Mouse (Mus musculus): ENCODE results near the gene Hes3.
A peak's percentile ranks its signal among the peaks of the same experiment; 100 is the strongest.

Hes3 gene

DNA sequence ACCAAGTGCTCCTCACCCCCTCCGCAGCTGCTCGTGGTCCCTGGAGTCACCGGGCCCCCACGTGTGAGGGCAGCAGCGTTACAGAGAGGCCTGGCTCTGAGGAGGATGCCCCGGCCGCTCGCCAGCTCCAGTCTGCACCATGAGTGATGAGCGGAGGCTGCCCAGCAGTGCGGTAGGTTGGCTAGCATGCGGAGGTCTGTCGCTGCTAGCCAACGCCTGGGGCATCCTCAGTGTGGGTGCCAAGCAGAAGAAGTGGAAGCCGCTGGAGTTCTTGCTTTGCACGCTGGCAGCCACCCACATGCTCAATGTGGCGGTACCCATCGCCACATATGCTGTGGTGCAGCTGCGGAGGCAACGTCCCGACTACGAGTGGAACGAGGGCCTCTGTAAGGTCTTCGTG, 12.5 kb downstream of the Hes3 start:
- DNase-seq (ENCODE audit: low read depth), result no peak

DNA sequence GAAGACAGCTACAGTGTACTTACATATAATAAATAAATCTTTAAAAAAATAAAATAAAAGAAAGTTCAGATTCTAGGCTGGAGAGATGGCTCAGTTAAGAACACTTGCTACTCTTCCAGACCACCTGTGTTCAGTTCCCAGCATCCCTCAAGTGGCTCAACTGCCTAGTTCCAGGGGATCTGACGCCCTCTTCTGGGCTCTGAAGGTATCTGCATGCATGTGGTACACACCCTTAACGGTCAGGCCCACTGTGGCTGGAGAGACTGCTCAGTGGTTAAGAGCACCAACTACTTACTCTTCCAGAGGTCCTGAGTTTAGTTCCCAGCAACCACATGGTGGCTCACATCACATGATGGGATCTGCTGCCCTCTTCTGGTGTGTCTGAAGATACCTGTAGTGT, 13.5 kb downstream of the Hes3 start:
- DNase-seq (ENCODE audit: low read depth), result no peak

DNA sequence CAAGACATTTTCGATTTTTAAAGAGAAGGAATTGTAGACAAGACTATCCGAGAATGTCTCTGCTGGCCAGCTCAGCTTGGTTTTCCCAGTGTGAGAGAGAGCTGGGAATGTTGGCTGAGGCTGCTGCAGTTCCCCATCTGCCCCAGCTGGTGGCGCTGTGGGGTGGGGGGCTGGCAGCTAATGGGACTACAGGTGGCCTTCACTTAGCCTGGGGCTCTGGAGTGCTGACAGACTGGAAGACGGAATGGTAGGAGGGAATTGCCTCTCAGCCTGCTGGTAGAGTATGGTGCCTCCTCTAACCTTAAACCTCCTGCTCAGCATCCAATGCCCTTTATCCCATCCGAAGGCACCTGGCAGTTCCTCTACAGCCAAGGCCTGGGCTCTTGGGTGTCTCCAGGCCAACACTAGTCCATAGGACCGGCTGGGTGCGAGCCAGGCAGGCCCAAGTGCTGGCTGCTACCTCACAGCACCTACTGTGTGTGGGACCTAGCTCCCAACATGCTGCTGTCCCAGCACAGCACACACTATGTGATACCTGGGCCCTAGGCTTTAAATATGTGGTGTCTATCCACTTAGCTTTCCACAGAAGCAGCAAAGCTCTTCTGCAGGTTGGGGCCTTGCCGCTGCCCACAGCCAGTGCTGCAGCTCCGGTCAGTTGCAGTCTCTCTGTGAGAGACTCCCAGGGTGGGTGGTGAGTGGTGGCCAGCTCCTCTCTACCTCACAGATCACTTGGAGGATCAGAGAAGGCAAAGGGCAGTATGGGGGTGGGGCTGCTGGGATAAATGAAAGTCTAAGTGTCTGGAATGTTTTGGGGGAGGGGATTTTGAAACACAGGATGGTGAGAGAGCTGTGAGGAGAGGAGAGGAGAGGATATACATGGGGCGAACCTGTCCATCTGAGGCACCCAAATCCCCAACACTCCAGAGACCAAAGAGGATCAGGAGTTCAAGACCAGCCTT, 14.8 kb downstream of the Hes3 start:
- DNase-seq (ENCODE audit: low read depth), result no peak

DNA sequence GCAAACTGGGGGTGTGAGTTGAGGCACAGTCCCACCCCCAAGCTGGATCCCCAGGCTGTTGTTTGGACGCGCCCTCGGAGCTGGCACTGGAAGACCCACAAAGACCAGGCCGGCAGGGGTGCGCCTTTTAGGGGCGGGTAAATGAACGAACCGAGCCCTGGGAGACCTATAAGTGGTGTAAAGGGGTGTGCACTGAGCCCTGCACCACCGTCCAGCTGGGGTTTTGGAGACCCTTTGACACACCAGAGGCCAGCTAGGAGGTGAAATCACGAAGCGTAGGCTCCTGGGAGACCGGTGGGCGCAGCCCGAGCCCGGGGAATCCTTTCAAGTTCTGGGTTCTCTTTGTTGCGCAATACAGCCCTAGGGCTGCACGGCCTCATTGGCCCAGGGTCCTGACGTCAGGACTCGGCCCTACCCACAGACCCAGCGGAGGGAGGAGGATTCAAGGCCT, 16.8 kb downstream of the Hes3 start:
- no peak for DNase-seq (ENCODE audit: low read depth)

DNA sequence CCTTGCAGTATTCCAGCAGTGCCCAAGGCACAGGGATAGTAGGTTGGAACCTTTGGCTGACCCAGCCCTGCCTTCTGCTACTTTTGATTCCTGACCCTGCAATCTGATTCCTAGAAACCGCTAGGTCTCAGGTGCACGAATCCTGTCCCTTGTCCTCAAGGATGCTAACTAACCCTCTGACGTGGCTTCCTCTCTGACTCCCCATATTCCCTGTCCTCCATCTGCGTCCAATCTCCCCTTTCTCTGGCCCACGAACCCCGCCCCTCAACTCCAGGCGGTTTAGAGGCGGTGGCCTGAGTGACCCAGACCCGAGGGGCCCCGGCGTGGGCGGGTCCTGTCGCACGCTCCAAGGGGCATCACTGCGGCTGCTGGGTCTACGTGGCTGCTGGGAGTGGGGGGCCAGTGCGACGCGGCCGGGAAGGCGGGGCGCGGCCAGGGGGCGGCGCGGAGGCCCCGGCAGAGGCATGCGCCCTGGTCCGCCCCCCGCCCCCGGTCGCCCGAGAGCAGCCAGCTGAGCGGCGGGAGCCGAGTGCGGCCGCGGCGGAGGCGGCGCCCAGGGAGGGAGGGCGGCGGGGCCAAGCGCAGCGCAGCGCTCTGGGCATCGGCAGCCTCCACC, 17.7 kb downstream of the Hes3 start, which contains the start of gene Gpr153:
Gpr153 (plus strand) TSS at position 612 of the 616 bp plus-strand sequence.
- no peak for DNase-seq (ENCODE audit: low read depth)

DNA sequence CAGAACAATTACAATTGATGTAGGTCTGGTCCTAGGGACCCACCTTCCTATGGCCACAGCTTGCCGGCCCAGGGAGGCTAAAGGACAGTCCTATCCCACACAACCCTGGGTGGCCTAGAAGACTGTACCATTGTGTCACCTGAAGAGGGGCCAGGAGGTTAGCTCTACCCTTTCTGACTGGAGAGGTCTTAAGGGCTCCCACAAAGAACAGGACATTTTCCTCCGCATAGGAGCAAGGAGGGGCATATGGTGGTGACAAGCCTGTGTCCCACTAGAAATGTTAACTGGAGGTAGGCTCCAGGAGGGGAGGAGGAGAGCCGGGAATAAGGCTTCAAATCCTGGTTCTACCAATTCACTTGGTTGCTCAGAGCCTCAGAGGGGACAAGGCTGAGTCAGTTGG, 18.3 kb downstream of the Hes3 start:
- DNase-seq (ENCODE audit: low read depth), result no peak

DNA sequence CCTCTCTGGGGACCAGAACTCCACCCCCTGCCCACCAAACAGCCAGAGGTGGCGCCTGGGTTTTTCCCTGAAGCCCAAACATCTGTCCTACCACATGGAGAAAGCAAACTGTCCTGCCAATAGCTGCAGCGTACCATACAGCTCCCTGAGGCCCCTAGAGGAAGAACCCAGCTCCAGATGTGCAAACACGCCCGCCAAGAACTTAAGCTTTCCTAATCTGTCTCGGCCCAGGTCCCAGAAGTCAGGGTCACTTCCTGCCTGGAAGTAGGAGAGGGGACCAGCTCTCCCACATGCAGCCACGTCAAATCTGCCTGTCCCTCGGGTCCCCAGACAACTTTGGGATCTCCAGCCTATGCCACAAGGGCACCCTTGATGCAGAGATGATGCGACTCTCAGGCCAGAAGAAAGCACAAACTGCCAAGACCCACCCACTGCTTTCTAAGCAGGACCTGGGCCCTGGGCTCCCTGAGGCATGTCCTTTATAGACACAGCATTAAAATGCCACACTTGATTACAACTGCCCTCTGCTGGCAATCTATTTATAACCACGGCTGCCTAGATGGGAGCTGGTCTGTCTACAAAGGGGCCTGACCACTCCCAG, 18.9 kb downstream of the Hes3 start:
- DNase-seq (ENCODE audit: low read depth), result no peak

DNA sequence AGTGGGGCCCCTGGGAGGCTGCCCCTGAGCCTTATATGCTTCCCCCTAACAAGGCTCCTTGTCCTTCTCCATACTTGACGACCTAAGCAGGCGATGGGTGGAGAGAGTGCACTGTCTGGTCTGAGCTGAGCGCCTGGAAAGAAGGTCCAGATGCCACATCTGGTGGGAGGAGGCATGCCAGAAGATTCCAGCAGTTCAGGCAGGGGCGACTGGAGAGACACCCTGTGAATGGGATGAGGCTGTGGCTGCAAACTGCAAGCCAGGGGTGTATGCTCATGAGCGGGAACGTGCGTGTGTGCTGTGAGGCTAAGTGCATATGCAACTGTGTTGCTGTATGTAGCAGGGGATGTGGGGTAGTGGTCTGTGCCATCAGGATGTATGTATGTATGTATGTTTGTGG, 19.5 kb downstream of the Hes3 start:
- no peak for DNase-seq (ENCODE audit: low read depth)

DNA sequence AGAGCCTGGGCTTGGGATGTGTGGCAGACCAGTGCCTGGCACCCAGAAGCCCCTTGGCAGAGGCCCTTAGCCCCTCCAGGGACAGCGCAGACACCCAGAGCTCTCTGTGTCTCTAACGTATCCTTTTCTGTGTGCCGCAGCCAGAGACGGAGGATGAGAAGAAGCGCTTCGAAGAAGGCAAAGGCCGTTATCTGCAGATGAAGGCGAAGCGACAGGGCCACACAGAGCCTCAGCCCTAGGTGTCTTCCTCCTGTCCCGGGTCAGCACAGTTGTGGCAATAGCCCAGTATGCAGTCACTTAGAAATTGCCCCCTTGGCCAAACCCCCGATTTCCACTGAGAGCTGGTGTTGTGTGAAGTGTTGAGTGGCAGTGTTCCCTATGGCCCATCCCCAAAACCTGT, 20.1 kb downstream of the Hes3 start:
- DNase-seq (ENCODE audit: low read depth), result no peak

DNA sequence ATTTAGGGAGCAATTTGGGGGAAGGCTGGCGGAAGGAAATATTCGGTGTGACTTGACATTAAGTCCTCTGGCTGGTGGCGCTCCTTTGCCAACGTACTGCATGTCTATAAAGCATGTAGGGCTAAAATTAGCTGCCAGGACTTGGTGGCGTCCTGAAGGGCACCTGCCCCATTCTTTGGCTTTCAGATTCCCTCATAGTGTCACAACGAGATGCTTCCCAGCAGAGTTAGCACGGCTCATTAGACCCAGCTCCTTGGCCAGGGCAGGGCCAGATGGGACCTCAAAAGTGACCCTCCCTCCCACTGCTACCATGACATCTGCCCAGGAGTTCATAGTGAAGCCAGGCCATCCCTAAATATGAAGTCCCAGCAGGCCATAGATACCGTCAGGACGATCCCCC, 20.9 kb downstream of the Hes3 start:
- no peak for DNase-seq (ENCODE audit: low read depth)

DNA sequence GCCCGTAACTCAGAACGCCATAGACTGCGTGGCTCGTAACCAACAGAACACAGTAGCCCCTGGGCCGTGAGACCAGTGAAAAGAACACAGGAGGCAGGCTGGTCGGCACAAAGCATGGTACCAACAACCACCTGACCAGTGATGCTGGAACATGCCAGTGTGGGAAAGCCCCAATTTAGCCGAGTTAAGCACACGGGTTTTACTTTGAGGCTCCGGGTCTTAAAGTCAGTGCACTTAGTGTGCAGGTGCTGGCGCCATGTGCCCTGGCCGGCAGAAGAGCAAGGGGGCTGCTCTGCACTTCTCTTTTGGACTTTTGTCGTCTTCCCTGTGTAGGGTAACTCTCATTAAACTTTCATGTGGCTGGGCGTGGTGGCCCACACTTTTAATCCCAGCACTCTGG, 21.5 kb downstream of the Hes3 start:
- DNase-seq (ENCODE audit: low read depth), result no peak

DNA sequence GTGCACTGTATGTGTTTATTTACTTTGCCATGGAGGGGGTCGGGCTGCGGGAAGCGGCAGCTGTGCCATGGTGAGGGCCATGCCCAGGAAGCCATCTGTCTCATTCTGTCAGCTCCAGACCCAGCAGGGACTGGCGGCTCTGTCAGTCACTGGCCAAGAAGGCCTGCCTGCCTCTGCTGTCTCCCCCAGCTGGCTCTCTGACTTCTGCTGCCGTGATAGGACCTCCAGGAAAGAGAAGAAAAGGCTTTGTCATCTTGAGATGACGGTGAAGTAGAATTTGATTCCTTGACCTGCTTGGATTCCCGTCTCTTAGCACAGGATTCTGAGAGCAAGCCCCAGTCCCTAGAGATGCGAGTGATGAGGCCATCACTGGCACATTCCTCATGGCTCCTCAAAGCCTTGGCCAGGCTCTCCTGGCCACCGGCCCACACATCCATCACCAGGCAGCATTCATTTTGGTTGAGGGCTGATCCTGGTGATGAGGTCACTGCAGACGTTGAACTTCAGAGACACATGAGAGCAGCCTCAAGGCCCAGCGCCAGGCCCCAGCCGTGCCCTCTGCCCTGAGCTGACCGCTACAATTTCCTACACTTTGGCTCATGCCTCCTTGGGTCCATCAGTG, 23.6 kb downstream of the Hes3 start:
- no peak for DNase-seq (ENCODE audit: low read depth)

DNA sequence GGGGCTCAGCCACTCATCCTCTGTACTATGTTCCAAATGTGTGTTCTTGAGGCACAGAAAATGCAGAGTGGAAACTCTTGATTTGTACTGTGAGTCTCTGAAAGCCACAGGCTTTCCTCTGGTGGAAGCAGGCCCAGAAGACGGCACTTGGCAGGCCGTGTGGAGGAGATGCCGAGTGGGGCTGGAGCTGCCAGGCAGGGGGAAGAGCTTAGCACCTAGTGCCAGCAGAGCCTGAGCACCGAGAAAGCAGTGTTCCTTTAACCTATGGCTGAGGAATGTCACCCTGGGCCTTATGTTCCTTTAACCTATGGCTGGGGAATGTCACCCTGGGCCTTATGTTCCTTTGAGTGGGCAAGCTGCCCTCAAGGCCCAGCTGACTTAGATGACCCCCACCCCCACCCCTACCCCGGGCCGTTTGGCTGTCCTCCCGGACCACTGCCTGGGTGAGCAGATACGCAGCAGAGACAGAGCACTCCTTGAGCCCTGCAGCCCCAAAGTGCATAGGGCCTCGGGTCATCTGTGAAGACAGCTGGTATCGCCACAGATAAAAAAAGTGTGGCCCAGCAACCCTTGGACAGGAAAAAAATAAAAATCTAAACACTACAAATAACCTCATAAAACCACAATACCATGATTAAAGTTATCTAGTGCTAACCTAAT, 25.1 kb downstream of the Hes3 start:
- DNase-seq (ENCODE audit: low read depth), result no peak

DNA sequence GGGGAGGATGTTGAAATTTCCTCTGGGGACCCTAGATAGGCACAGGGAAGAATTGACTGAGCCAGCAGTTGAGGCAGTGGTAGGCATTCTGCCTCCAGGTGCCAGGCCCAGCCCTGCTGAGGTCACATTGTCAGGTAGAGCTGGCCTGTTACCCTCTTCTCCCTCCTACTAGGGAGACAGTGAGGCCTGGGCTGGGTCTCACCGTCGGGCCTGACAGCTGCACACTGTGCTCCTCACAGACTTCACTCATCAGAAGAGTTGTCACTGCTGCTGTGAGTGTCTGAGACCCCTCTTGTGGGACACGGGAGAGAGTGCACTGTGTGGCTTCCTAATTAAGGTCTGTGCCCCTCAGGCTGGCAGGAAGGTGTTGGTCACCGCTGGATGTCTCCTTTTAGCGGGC, 25.7 kb downstream of the Hes3 start:
- DNase-seq (ENCODE audit: low read depth), result no peak

DNA sequence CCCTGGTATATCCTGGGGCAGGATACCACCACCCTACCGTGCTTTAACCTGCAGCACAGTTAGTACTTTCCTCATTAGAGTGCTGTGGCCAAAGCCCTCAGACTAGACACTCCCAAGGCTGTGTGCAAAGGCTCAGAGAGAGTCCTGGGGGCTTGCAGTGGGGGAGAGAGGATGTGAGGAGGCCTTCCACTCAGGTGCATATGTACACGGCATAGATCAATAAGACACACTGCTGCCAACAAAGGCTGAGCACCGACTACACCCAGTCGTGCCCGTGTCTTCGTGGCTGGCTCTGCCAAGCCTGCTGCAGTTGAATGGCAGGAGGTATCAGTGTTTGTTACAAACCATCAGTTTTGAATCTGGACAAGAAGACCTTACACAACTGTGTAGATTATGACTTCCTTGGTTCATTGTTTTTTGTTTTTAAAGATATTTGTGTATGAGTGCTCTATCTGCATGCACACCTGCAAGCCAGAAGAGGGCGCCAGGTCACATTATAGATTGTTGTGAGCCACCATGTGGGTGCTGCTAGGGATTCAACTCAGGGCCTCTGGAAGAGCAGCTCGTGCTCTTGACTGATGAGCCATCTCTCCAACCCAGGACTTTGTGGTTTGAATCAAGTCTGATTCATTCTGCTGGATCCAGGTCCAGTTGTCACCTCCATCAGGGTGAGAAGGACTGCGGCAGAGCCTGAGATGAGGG, 26.4 kb downstream of the Hes3 start:
- peak; percentile 24 for DNase-seq (ENCODE audit: low read depth)

DNA sequence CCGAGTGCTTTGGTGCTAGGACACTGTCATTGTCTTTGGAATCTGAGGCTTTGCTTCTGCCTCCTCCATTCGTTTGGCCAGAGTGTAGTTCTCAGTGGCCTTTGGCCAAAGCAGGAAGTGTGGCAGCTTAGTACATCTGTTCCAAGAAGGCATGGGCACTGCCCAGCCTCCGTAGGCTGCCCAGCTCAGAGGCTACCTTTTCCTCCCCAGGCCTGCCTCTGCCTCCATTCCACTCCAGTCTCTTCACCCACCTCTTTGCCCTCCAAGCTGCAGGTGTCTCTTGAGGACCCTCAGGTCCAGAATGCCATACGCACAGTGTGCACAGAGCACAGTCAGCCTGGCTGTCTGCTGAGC, 27.3 kb downstream of the Hes3 start:
- no peak for DNase-seq (ENCODE audit: low read depth)

DNA sequence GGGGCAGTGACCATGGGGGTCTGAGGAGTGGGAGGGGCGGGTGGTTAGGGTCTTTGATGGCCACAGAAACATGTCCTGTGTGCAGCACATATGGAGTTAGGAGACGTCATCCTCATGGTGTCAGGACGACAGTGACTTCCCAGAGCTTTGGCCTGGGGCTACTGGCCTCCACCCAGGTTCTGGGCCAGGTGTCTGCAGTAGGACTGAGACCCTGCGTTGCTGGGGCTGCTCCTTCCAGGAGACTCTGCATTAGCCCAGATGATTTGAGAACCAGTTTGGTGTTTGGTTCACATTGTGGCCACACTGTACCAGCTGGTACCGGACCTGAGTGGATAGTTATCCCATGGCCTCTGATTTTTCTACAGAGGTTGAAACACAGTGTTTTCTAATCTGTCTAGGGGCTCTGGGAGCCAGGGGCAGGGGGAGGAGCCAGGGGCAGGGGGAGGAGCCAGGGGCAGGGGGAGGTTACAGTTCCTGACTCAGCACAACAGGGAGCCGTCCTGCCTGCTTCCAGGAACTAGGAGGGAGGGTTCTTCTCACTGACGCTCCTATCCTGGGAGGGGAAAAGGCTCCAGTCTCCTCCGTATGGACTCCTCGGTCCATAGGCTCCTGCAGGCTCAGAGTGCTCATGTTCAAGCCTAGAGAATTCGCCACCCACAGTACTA, 27.8 kb downstream of the Hes3 start:
- peak; percentile 38 for DNase-seq (ENCODE audit: low read depth)

DNA sequence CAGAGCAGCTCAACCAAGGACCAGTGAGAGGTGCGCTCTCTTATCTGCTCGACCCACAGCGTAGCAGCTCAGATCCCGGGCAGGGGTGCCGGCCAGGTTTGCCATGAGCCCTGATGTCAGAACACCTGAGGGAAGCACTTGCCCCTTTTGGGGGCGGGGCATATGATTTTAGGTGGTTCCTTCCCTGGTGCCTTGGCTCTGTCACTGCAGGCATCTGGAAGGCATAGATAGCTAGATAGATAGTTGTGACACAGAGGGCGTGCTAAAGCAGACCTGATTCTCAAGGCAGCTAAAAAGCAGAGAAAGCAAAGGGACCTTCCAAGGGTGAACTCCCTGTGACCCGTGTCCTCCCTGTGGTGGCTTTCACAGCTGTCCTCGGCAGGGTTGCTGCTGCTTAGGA, 28.4 kb downstream of the Hes3 start:
- DNase-seq (ENCODE audit: low read depth), result peak; percentile 48

DNA sequence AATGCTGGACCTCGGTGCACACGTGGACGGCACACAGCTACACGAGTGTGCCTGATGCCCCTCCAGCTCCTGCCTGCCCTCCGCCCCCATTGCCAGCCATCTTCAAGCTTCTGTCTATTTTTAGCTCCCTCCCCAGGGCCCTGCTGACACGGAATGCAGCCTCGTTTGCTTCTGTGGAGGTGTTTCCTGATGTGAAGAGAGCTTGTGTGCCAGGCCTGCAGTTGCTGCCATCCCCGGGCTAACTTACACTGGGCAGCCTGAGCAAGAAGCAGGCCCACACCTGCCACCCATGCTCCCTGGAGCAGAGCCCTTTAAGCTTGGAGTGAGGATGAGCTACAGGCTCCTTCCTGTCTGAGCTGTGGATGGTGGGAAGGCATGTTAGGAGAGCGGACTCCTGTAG, 29.3 kb downstream of the Hes3 start:
- DNase-seq (ENCODE audit: low read depth), result no peak

DNA sequence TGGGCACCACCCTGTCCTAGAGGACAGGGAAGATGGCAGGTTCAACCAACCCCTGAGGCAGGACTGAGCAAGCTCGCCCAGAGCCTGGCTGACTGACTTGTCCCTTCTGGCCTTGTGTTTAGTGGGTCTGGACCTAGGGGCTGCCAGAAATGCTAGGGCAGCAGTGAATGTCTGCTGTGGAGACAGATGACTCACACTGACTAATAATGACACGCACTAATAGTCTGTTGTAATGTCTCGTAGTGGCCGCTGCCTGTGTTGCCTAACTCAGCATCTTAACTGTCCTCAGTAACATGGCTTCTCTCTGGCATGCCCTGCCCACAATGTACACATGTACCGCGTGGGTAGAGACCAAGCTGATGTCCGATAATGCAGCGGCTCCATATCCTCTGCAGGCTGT, 31.0 kb downstream of the Hes3 start:
- no peak for DNase-seq (ENCODE audit: low read depth)

DNA sequence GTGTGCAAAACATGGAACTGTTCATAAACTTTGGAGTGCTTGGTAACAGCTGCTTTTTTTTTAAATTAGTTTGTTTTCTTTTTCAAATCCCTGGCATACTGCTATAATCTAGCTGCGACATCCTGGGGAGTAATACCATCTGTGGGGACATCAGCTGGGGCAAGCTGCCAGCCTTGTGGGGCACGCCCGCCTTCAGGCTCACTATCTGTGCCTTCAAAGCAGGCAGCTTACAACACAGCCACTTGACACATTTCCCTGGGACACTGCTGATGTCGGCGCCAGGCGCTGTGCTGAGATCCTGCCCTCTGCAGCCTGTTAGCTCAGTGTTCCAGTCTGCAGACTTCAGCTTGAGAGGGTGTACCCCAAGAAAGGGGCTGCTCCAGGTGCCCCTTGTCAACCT, 34.4 kb downstream of the Hes3 start:
- peak; percentile 29 for DNase-seq (ENCODE audit: low read depth)
